Mouse (Mus musculus) hindbrain, embryonic 14.5 days (tissue): ENCODE results near the gene Nfrkb. TPM values are rescaled to one million over a fixed set of nuclear protein-coding genes. Genes with fewer than 3 reads are reported as not detected.

Source experiments
- ATAC-seq: fragments of 200-750 bp; cut with Nextera tagmentation; 2 replicates; pipeline ENCODE4 v1.8.0; 2017; ENCODE audit warnings: moderate number of reproducible peaks, mild to moderate bottlenecking, moderate TSS enrichment, moderate library complexity; ENCODE audit not compliant: low FRiP score
- DNase-seq: peaks from one replicate; pipeline ENCODE4 v3.0.0-alpha.2; 2015; ENCODE audit warnings: low spot score
- H3K27ac ChIP-seq: fragments of 300-500 bp; sonication (generic); 2 replicates; pipeline ENCODE4 v1.5.1; 2014; ENCODE audit warnings: mild to moderate bottlenecking, moderate library complexity
- H3K27me3 ChIP-seq: fragments of 300-500 bp; sonication (generic); 2 replicates; pipeline ENCODE4 v1.6.1; 2014; ENCODE audit warnings: mild to moderate bottlenecking, low read length, mixed read lengths; ENCODE audit not compliant: control insufficient read depth, insufficient read depth
- H3K36me3 ChIP-seq: fragments of 300-500 bp; sonication (generic); replicated peaks from 2 replicates; pipeline ENCODE4 v1.6.1; 2014; ENCODE audit not compliant: control insufficient read depth, insufficient read depth
- H3K4me1 ChIP-seq: fragments of 300-500 bp; sonication (generic); replicated peaks from 2 replicates; pipeline ENCODE4 v1.6.1; 2014; ENCODE audit warnings: antibody characterized with exemption, low read length, mixed read lengths; ENCODE audit not compliant: control insufficient read depth, insufficient read depth
- H3K4me2 ChIP-seq: fragments of 300-500 bp; sonication (generic); replicated peaks from 2 replicates; pipeline ENCODE4 v1.6.1; 2014; ENCODE audit warnings: mild to moderate bottlenecking, moderate library complexity
- H3K4me3 ChIP-seq: fragments of 300-500 bp; sonication (generic); replicated peaks from 2 replicates; pipeline ENCODE4 v1.5.1; 2014; ENCODE audit warnings: mild to moderate bottlenecking, low read length
- H3K9ac ChIP-seq: fragments of 300-500 bp; sonication (generic); 2 replicates; pipeline ENCODE4 v1.6.1; 2014
- H3K9me3 ChIP-seq: fragments of 300-500 bp; sonication (generic); 2 replicates; pipeline ENCODE4 v1.6.1; 2016; ENCODE audit warnings: low read length; ENCODE audit not compliant: control insufficient read depth
- WGBS: fragments of 180-500 bp; shearing (Covaris S2); extraction: QIAGEN DNeasy Blood & Tissue Kit; methylation state at CpG from one replicate; pipeline ENCODE4 v1.1.7; 2014; 5-methylcytosine and 5-hydroxymethylcytosine counted together
- polyA plus RNA-seq: library from polyadenylated mRNA; unstranded; fragments of >200 nt; fragmentation: Nextera tagmentation; extraction: Ambion mirVana; gene quantifications from 2 replicates; pipeline ENCODE4 v1.2.1, GENCODE M21; 2014

Gene Nfrkb
- polyA plus RNA-seq, 1 experiment from 2014 or later, result 32.0 TPM

- ATAC-seq, result no peak
- Histone ChIP-seq H3K27me3 (no peaks in the 10 kb centered on the region), H3K27ac (no peak overlapping the region), H3K4me2 (no peak overlapping the region), H3K4me1 (no peaks in the 10 kb centered on the region), H3K36me3 (peaks cover 91% of the 10 kb centered on the region), H3K9me3 (no peaks in the 10 kb centered on the region), H3K4me3 (no peak overlapping the region), H3K9ac (no peak overlapping the region)
- DNase-seq, result no peak
- 66% methylated on average over 6 of the region's 6 CpGs for WGBS
Measured at GRCm38 (mm10) chr9:31405217-31405616, 19.2 kb downstream of the Nfrkb start.

GRCm38 (mm10) chr9:31412165-31412564, 26.2 kb downstream of the Nfrkb start:
- 98% methylated on average over 4 of the region's 4 CpGs for WGBS
- ATAC-seq (no peak), DNase-seq (no peak)
- Histone ChIP-seq H3K27me3 (no peaks in the 10 kb centered on the region), H3K27ac (no peak overlapping the region), H3K36me3 (peaks cover 96% of the 10 kb centered on the region), H3K9ac (no peak overlapping the region), H3K4me2 (no peak overlapping the region), H3K4me1 (no peaks in the 10 kb centered on the region), H3K4me3 (no peak overlapping the region), H3K9me3 (no peaks in the 10 kb centered on the region)

GRCm38 (mm10) chr9:31418821-31419220, 32.8 kb downstream of the Nfrkb start:
- H3K9ac ChIP-seq, result no peak overlapping the region
- no peaks in the 10 kb centered on the region for H3K27me3 ChIP-seq
- WGBS, result 95% methylated on average over 1 of the region's 1 CpGs
- DNase-seq (no peak), ATAC-seq (no peak)
- H3K36me3 ChIP-seq, result peaks cover 97% of the 10 kb centered on the region
- no peak overlapping the region for H3K4me3 ChIP-seq
- H3K4me1 ChIP-seq, result no peaks in the 10 kb centered on the region
- no peaks in the 10 kb centered on the region for H3K9me3 ChIP-seq
- H3K4me2 ChIP-seq, result no peak overlapping the region
- H3K27ac ChIP-seq, result no peak overlapping the region

- H3K4me2 ChIP-seq, result no peak overlapping the region
- H3K27me3 ChIP-seq, result no peaks in the 10 kb centered on the region
- H3K9ac ChIP-seq, result no peak overlapping the region
- no peak overlapping the region for H3K27ac ChIP-seq
- peaks cover 77% of the 10 kb centered on the region for H3K36me3 ChIP-seq
- no peaks in the 10 kb centered on the region for H3K4me1 ChIP-seq
- H3K4me3 ChIP-seq, result no peak overlapping the region
- ATAC-seq (no peak), DNase-seq (no peak)
- no peaks in the 10 kb centered on the region for H3K9me3 ChIP-seq
- WGBS, result 94% methylated on average over 5 of the region's 5 CpGs
Measured at GRCm38 (mm10) chr9:31422143-31422542, 36.2 kb downstream of the Nfrkb start.

- Histone ChIP-seq H3K4me2 (no peak overlapping the region), H3K4me3 (no peak overlapping the region), H3K27me3 (no peaks in the 10 kb centered on the region), H3K27ac (no peak overlapping the region), H3K9ac (no peak overlapping the region), H3K4me1 (no peaks in the 10 kb centered on the region), H3K36me3 (peaks cover 10% of the 10 kb centered on the region), H3K9me3 (no peaks in the 10 kb centered on the region)
- no peak for ATAC-seq
- WGBS, result 93% methylated on average over 7 of the region's 7 CpGs
- DNase-seq, result no peak
Measured at GRCm38 (mm10) chr9:31428971-31429370, 43.0 kb downstream of the Nfrkb start.

GRCm38 (mm10) chr9:31430011-31430410, 44.0 kb downstream of the Nfrkb start:
- H3K27ac ChIP-seq, result no peak overlapping the region
- H3K9ac ChIP-seq, result no peak overlapping the region
- WGBS, result 77% methylated on average over 9 of the region's 9 CpGs
- H3K9me3 ChIP-seq, result no peaks in the 10 kb centered on the region
- no peak for ATAC-seq
- H3K36me3 ChIP-seq, result no peaks in the 10 kb centered on the region
- H3K27me3 ChIP-seq, result no peaks in the 10 kb centered on the region
- H3K4me3 ChIP-seq, result no peak overlapping the region
- no peak overlapping the region for H3K4me2 ChIP-seq
- no peak for DNase-seq
- no peaks in the 10 kb centered on the region for H3K4me1 ChIP-seq

GRCm38 (mm10) chr9:31431751-31432150, 45.8 kb downstream of the Nfrkb start:
- DNase-seq (no peak), ATAC-seq (no peak)
- whole genome bisulfite sequencing, result 86% methylated on average over 5 of the region's 5 CpGs
- Histone ChIP-seq H3K9me3 (no peaks in the 10 kb centered on the region), H3K9ac (no peak overlapping the region), H3K4me2 (no peak overlapping the region), H3K36me3 (no peaks in the 10 kb centered on the region), H3K27me3 (no peaks in the 10 kb centered on the region), H3K27ac (no peak overlapping the region), H3K4me3 (no peak overlapping the region), H3K4me1 (no peaks in the 10 kb centered on the region)

GRCm38 (mm10) chr9:31432336-31432975, 46.5 kb downstream of the Nfrkb start:
- no peak overlapping the region for H3K9ac ChIP-seq
- no peak overlapping the region for H3K4me3 ChIP-seq
- DNase-seq, result no peak
- no peak overlapping the region for H3K27ac ChIP-seq
- no peaks in the 10 kb centered on the region for H3K4me1 ChIP-seq
- no peak for ATAC-seq
- H3K36me3 ChIP-seq, result no peaks in the 10 kb centered on the region
- WGBS, result 78% methylated on average over 7 of the region's 7 CpGs
- no peak overlapping the region for H3K4me2 ChIP-seq
- H3K27me3 ChIP-seq, result no peaks in the 10 kb centered on the region
- no peaks in the 10 kb centered on the region for H3K9me3 ChIP-seq

- DNase-seq (no peak), ATAC-seq (no peak)
- Histone ChIP-seq H3K27me3 (no peaks in the 10 kb centered on the region), H3K4me3 (no peak overlapping the region), H3K9me3 (no peaks in the 10 kb centered on the region), H3K27ac (no peak overlapping the region), H3K4me2 (no peak overlapping the region), H3K4me1 (no peaks in the 10 kb centered on the region), H3K9ac (no peak overlapping the region), H3K36me3 (no peaks in the 10 kb centered on the region)
- WGBS, result 86% methylated on average over 3 of the region's 3 CpGs
Measured at GRCm38 (mm10) chr9:31433431-31433830, 47.4 kb downstream of the Nfrkb start.

- no peak overlapping the region for H3K4me3 ChIP-seq
- no peaks in the 10 kb centered on the region for H3K36me3 ChIP-seq
- ATAC-seq, result no peak
- no peaks in the 10 kb centered on the region for H3K9me3 ChIP-seq
- no peak for DNase-seq
- no peak overlapping the region for H3K27ac ChIP-seq
- 92% methylated on average over 8 of the region's 8 CpGs for WGBS
- no peaks in the 10 kb centered on the region for H3K4me1 ChIP-seq
- no peak overlapping the region for H3K4me2 ChIP-seq
- no peaks in the 10 kb centered on the region for H3K27me3 ChIP-seq
- no peak overlapping the region for H3K9ac ChIP-seq
Measured at GRCm38 (mm10) chr9:31435415-31435814, 49.4 kb downstream of the Nfrkb start.
